Mouse (Mus musculus) activated CD4-positive, CD25-positive, alpha-beta regulatory T cell, adult 4 months (primary cell): ENCODE results near the gene Cdh13. TPM values are rescaled to one million over a fixed set of nuclear protein-coding genes. Genes with fewer than 3 reads are reported as not detected.

ENCODE experiments used
- ATAC-seq: one replicate; pipeline ENCODE4 v1.8.0; 2017
- polyA plus RNA-seq, 2 experiments: library from polyadenylated mRNA; unstranded; fragments of 100-300 nt; shearing (Covaris generic); gene quantifications; one replicate each; pipeline ENCODE4 v1.2.1; 2017

Gene Cdh13
- polyA plus RNA-seq = under 1 TPM; 0.15 to 0.34 TPM

DNA sequence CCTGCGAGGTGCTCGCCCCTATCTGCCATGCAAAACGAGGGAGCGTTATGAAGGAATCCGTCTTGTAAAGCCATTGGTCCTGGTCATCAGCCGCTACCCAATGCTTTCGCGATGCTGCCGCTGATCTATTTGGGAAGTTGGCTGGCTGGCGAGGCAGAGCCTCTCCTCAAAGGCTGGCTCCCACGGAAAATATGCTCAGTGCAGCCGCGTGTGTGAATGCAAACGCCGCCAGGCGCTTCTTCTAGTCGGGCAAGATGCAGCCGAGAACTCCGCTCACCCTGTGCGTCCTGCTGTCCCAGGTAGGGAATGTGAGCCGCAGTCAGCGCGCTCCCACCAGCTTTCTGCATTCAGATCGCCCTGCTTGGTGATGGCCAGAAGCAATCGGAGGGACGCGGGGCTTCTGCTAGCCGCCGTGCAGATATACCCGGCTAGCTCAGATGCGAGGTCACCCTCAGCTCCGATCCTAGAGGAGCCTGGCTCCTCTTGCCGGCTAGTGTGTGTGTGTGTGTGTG, at the start of gene Cdh13:
Cdh13 (plus strand) TSS at position 134 of the 512 bp plus-strand sequence.
- no peak for ATAC-seq

DNA sequence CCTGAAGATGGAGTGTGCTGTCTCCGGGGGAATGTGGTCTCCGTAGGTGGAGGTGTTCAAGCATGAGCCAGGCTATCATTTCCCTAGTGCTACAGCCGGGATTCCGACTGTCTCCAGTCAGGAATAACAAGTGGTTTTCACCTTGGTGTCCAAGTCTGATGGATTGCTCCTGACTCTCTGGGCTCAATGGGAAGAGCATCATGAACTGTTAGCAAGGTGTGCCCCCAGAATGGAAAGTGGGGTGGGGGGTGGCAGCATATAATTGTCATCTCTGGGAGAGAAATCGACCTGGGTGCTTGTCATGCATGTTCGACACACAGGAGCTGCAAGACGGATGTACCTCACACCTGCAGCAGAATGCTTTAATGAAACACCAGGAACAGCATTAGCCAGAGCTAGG, 47.9 kb upstream of the Cdh13 start:
- ATAC-seq = no peak

GRCm38 (mm10) chr8:118237150-118237620, 46.3 kb upstream of the Cdh13 start:
- ATAC-seq = no peak

DNA sequence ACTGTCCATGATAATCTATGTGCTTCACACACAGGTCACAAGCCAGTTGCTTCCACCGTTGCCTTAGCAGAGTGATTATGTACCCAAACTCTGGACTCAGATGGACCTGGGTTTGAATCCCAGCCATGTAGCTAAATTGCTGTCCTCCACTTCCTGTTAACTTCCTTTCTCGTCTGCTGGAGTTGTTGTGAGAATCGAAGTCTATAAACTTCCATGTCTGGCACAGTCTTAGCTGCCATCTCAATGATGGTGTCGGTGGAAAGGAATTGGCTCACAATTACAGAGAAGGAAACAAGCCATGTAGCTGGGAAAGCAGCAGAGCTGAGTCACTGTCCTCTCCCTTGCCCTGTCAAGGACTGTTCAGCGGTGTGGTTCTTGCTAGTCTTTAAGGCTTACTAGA, 45.4 kb upstream of the Cdh13 start:
- ATAC-seq = no peak

DNA sequence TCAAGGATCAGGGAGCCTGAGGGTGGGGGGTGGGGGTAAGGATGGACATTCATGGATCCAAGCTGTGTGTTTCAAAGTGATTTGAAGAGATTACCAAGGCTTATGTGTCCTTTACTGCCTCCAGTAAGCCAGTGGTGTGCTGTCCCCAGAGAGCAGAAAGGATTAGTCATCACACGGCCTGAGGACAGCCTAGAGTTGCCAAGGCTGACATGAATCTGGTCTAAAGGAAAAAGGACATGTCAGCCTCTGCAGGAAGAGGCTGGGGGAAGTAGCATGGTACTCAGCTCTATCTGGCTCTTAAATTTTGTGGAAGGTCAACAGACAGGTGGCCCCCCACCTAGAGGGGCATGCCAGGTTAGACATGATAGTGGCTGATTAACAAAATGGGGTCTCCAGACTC, 44.3 kb upstream of the Cdh13 start:
- ATAC-seq = no peak

- ATAC-seq = no peak
Measured at GRCm38 (mm10) chr8:118249319-118249718, 34.2 kb upstream of the Cdh13 start.

GRCm38 (mm10) chr8:118249923-118250322, 33.6 kb upstream of the Cdh13 start:
- ATAC-seq = no peak

DNA sequence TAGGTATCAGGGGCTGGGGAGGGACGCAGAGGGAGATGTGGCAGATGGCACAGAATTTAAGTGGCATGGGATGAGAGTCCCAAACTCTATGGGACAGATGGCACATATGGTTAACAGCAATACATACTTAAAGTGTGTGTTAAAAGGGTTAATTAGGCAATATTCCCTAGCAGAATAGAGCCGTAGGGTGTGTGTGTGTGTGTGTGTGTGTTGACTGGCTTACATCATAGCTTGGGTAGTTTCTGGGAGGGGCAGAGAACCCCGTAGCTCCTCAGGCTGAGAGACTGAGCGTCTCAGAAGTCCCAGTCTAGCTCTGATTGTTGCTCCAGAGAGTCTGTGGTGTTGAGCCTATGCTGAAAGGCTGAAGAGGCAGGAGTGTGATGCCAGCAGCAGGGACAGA, 20.4 kb upstream of the Cdh13 start:
- ATAC-seq = no peak

DNA sequence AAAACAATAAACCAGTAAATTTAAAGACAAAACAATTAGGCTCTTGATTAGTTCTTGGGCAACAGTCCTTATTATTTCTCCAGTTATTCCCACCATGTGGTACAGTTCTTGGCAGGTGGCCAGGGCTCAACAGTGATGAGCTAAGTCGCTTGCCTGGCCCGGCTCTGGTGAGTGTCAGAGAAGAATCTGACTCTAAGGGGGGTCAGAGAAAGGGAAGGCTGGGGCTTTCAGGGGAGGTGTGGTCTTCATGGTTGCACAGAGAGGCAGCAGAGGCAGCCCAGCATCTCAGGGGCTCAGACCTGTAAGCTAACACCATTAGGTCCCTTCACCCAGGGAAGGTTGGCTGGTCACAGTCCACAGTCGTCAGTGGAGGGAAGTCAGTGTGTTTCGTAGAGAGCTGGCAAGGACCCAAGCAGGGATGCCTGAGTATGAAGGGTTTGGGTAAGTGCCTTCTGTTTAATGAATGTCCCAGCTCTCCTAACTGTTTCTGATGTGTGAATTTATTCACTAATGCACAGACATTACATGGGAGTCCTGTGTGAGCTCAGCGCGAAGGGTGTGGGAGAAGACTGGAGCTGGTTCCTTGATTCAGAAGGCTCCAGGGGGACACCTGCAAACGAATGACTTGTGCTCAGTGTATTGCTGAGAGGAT, 12.7 kb upstream of the Cdh13 start:
- no peak for ATAC-seq

DNA sequence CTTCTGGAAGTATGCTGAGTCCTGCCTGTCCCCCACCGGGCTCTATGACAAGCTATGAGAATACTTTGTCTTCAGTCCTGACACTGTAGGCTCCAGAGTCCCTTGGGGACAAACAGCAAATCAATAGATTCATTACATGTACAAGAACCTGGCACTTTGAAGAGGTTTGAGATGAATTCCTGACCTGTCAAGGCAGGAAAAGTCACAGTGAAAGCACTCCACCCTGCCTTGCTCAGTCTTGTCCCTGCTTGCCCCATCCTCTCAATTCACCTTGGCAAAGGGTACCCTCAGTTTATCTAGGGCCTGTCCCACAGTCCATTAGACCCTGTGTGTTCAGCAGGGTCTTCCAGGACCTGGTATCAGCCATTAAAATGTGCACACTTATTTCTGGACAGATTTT, 11.0 kb upstream of the Cdh13 start:
- ATAC-seq = no peak

DNA sequence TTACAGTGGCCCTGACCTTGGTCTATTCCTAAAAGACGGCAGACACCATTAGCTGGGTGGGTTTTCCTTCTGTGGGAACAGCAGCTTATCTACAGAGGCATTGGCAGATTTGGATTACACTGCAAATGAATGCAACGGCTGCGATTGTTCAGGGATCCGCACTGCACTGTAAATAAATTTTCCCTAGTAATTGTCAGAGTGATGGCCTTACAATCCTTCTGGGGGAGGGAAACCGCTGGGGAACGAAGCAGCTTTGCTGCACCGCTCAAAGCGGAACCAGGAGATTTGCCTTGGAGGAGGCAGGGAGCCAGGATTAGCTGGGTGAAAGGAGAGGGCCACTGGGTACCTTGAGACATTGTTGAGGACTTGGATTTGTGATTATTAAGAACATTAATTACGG, 9.3 kb upstream of the Cdh13 start:
- ATAC-seq = no peak

DNA sequence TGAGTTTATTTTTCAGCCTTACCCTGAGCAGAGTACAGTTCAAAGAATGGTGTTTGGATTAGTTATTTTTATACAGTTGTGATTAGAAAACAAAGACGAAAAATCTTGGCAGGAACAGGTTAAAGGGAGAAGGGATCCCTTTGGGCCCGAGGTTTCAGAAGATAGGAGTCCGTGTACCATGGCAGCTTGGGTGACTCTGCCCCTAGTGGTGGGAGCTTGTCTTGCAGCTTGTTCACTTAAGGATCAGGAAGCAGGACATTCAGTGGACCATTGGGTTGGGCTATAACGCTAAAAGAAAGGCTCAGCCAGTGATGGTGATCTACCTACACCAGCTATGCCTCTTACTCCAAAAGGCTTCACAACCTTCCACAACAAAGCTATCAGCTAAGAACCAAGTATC, 8.8 kb upstream of the Cdh13 start:
- no peak for ATAC-seq

GRCm38 (mm10) chr8:118284112-118285029, 838 bp downstream of the Cdh13 start:
- ATAC-seq = no peak

- no peak for ATAC-seq
Measured at GRCm38 (mm10) chr8:118285596-118286281, 2.2 kb downstream of the Cdh13 start.

GRCm38 (mm10) chr8:118286282-118287180, 3.0 kb downstream of the Cdh13 start:
- ATAC-seq = no peak

GRCm38 (mm10) chr8:118287496-118287895, 4.0 kb downstream of the Cdh13 start:
- ATAC-seq = no peak

- ATAC-seq = no peak
Measured at GRCm38 (mm10) chr8:118288259-118288952, 4.9 kb downstream of the Cdh13 start.

DNA sequence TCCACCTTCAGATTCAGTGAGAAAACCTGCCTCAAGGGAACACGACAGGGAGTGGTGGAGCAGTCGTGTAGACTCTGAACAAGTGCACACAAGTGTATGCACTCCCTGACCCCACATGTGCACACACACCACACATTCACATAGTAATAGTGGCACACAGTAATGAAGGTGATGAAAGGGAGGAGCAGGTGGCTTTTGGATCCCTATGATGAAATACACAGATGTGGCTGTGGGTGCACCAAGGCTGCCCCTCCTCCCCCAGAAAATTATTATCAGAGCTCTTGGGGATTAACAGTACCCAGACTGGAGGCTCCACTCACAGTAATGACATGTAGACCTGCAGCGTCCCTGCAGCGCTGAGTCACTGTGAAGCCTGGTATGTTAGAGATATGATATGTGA, 5.6 kb downstream of the Cdh13 start:
- ATAC-seq = no peak

DNA sequence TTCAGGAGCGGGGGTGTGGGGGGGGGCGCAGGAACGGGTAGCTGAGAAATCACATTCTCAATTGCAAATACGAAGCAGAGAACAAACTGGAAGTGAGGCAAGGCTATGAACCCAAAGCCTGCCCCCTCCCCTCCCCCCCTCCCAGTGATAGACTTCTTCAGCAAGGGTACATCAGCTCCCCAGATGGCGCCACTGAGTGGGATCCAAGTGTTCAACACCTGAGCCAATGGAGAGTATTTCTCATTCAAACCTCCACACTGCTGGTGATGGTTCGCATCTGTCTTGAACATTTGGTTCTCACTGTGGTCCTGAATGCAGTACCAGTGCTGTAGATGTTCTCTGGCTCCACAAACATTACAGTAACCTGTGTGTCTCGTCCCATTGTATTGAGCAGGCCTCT, 6.0 kb downstream of the Cdh13 start:
- ATAC-seq = no peak

DNA sequence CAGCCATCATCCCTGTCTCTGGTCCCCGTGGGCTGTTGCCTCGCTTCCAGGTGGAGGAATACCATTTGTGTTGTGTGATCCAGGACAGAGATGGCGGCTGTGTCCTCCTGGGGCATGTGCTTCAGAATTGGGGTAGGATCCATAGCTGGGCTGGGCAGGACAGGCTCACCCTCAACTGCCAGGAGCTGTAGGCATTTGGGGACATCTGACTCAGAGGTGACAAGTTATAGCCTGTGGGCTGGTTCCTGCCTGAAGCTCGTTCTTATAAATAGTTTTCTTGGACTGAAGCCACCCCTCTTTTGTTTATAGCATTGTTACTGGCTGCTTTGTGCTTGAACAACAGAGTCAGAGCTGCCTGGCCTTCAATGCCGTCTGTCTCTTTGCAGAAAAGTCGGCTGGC, 6.7 kb downstream of the Cdh13 start:
- ATAC-seq = no peak

- no peak for ATAC-seq
Measured at GRCm38 (mm10) chr8:118296477-118296876, 12.9 kb downstream of the Cdh13 start.
